Mouse (Mus musculus) liver, adult 2 months (tissue): ENCODE measurements around the gene Echdc2. TPM values are rescaled to one million over a fixed set of nuclear protein-coding genes. Genes with fewer than 3 reads are reported as not detected.
"Not testable (repeated sequence)": the region's sequence is repeated elsewhere in the genome, so short reads cannot be mapped to it uniquely, and the experiment has no call there.

Experiments
- DNase-seq: peaks from one replicate; pipeline ENCODE4 v3.0.0-alpha.2; 2011; ENCODE audit warnings: low read depth, low spot score; ENCODE audit errors: extremely low read depth
- H3K27ac ChIP-seq: fragments of 200-500 bp; replicated peaks from 2 replicates; pipeline ENCODE4 v1.5.1; 2012; ENCODE audit warnings: low read depth, mild to moderate bottlenecking, control low read depth, inconsistent platforms, low read length; ENCODE audit not compliant: insufficient read depth
- H3K27me3 ChIP-seq: fragments of 200-500 bp; 2 replicates; pipeline ENCODE4 v1.6.1; 2012; ENCODE audit warnings: mild to moderate bottlenecking, moderate library complexity, low read length, inconsistent platforms; ENCODE audit not compliant: control insufficient read depth, insufficient read depth
- H3K36me3 ChIP-seq: fragments of 200-500 bp; 2 replicates; pipeline ENCODE4 v1.6.1; 2012; ENCODE audit warnings: low read length, inconsistent platforms; ENCODE audit not compliant: control insufficient read depth, insufficient read depth
- H3K4me1 ChIP-seq: fragments of 200-500 bp; 2 replicates; pipeline ENCODE4 v1.6.1; 2011; ENCODE audit warnings: low read length; ENCODE audit not compliant: control insufficient read depth, insufficient read depth
- H3K4me3 ChIP-seq: fragments of 200-500 bp; 2 replicates; pipeline ENCODE4 v1.5.1; 2011; ENCODE audit warnings: low read depth, mild to moderate bottlenecking, control low read depth, low read length, moderate library complexity; ENCODE audit not compliant: insufficient read depth
- H3K79me2 ChIP-seq: fragments of 200-500 bp; 2 replicates; pipeline ENCODE4 v1.6.1; 2012; ENCODE audit warnings: inconsistent platforms, mild to moderate bottlenecking, low read length, moderate library complexity; ENCODE audit not compliant: control insufficient read depth, insufficient read depth
- H3K9ac ChIP-seq: fragments of 200-500 bp; 2 replicates; pipeline ENCODE4 v1.6.1; 2012; ENCODE audit warnings: low read depth, mild to moderate bottlenecking, control low read depth, inconsistent platforms, low read length
- CTCF ChIP-seq: fragments of 200-500 bp; IDR thresholded peaks from 2 replicates; pipeline ENCODE4 v1.5.1; 2011; ENCODE audit warnings: low read depth, low read length, control low read depth
- POLR2A ChIP-seq: fragments of 200-500 bp; IDR thresholded peaks from 2 replicates; pipeline ENCODE4 v1.6.1; 2011; ENCODE audit warnings: low read length, control low read depth; ENCODE audit not compliant: insufficient read depth; ENCODE audit errors: extremely low read depth
- WGBS: fragments of 180-500 bp; shearing (Covaris S2); methylation state at CpG from one replicate; pipeline ENCODE4 v1.1.7; 2018; 5-methylcytosine and 5-hydroxymethylcytosine counted together
- polyA plus RNA-seq: library from polyadenylated mRNA; depleted of rRNA; stranded (reverse); fragments of >200 nt; gene quantifications from 2 replicates; pipeline ENCODE4 v1.2.3, GENCODE M21; 2012
- total RNA-seq: library from RNA; depleted of rRNA; stranded (reverse); fragments of >200 nt; gene quantifications from 2 replicates; pipeline ENCODE4 v1.2.3, GENCODE M21; 2014

Gene Echdc2
- total and polyA plus RNA-seq, 2 experiments = 141 to 264 TPM

DNA sequence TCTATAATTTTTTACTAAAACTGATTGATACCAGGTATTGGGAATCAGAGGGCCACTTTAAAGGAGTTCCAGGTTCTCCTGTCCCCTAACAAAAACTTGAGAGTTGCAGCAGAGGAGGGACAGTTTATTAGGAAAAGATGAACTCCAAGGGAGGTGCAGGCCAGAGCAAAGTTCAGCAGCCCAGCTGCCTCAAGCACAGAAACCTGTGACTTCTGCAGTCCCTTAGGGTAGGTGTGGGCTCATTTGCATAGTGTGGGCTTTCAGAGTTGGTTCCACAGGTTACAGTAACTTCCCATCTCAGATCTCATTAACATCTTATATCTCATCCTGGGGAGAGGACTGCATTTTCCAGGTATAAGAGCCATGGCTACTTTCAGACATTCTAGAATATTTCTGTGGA is 21.5 kb upstream of the Echdc2 start:
- peak; percentile 44 for DNase-seq
- no peak for TF ChIP-seq POLR2A
- TF ChIP-seq CTCF = no peak
- Histone ChIP-seq H3K4me3 (no peak overlapping the region), H3K27ac (peak overlapping the region; percentile 20; the same call in 1 of the 2 replicates), H3K27me3 (no peaks in the 10 kb centered on the region), H3K9ac (no peak overlapping the region), H3K36me3 (no peaks in the 10 kb centered on the region), H3K79me2 (no peaks in the 10 kb centered on the region), H3K4me1 (peaks cover 10% of the 10 kb centered on the region)

- Histone ChIP-seq H3K79me2 (no peaks in the 10 kb centered on the region), H3K9ac (no peak within 1 kb of the TSS), H3K27me3 (no peaks in the 10 kb centered on the region), H3K36me3 (no peaks in the 10 kb centered on the region), H3K4me3 (no peak within 1 kb of the TSS), H3K27ac (peak within 1 kb of the TSS; percentile 56), H3K4me1 (peaks cover 10% of the 10 kb centered on the region)
- WGBS = 91% methylated on average over 1 of the region's 1 CpGs
- DNase-seq = no peak
- TF ChIP-seq CTCF = no peak
- no peak for TF ChIP-seq POLR2A
Observed at GRCm38 (mm10) chr4:108144880-108145279, 20.4 kb upstream of the Echdc2 start, which contains the start of gene Scp2. Scp2 (minus strand) TSS chr4:108144998.

DNA sequence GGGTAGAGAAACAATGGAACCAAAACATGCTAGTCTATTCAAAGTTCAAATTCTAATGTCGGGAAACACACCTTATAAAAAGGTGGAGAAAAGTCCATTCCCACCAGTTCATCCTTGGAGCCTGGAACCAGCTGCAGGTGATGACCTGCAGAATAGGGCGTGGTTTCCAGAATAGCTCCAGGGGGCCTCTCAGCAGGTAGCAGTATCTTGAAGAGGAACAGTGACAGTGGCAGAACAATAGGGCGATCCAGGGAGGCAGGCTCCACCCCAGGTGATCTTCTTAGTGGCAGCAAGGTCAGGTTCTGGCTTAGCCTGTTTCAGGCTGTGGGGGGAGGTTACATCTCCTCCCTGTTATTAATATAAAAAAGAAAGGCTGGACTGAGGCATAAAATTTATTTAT is 19.7 kb upstream of the Echdc2 start:
- WGBS = 65% methylated on average over 3 of the region's 3 CpGs
- not testable (repeated sequence) for H3K4me3 ChIP-seq, H3K27ac ChIP-seq, DNase-seq, H3K36me3 ChIP-seq, H3K79me2 ChIP-seq, H3K4me1 ChIP-seq, H3K27me3 ChIP-seq, H3K9ac ChIP-seq

DNA sequence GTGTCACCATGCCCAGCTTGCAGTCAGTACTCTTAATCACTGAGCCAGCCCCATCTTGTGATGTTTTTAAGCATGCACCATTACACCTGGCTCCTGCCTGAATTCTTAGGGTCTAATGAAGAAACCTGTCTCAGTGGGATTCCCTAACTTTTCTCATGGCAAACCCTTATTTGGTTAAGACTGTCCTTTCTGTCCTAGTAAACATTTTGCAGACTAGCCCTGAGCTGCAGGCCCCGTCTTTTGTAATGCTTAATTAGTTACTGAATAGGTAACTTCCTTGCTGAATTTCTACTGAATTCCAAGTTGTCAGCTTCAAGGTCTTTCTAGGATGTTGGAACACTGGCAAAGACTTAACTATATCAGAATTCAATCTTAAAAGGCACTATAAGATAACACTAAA is 10.1 kb upstream of the Echdc2 start:
- H3K27ac ChIP-seq = 0 out of 2 replicates have a peak overlapping the region, but pooled peaks have one; percentile 23
- not testable (repeated sequence) for H3K36me3 ChIP-seq, H3K4me3 ChIP-seq, H3K79me2 ChIP-seq, H3K4me1 ChIP-seq, H3K9ac ChIP-seq, H3K27me3 ChIP-seq, DNase-seq
- 9% methylated on average over 1 of the region's 1 CpGs for WGBS

DNA sequence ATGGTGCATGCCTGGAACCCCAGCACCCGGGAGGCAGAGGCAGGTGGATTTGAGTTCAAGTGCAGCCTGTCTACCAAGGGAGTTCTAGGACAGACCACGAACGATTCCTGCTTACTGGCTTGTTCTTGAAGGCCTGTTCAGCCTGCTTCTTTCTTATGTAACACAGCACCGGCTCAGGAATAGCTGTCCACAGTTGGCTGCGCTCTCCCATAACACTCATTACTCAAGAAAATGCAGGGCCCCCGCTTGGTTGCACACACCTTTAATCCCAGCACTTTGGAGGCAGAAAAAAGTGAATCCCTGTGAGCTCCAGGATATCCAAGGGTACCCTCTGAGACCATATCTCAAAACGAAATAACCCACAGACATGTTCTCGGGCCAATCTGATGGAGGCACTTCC is 3.3 kb upstream of the Echdc2 start:
- 94% methylated on average over 8 of the region's 8 CpGs for WGBS

GRCm38 (mm10) chr4:108163291-108163690 is 1.9 kb upstream of the Echdc2 start:
- H3K36me3 ChIP-seq = no peaks in the 10 kb centered on the region
- no peak overlapping the region for H3K4me3 ChIP-seq
- H3K27me3 ChIP-seq = no peaks in the 10 kb centered on the region
- TF ChIP-seq POLR2A (no peak), CTCF (no peak)
- no peak overlapping the region for H3K27ac ChIP-seq
- H3K79me2 ChIP-seq = peaks cover 3% of the 10 kb centered on the region; the same call in 1 of the 2 replicates
- peaks cover 6% of the 10 kb centered on the region for H3K4me1 ChIP-seq
- no peak for DNase-seq
- 87% methylated on average over 3 of the region's 3 CpGs for WGBS
- no peak overlapping the region for H3K9ac ChIP-seq

More for the DNA sequence above, 3.3 kb upstream of the Echdc2 start:
- H3K4me3 ChIP-seq = no peak overlapping the region
- no peaks in the 10 kb centered on the region for H3K27me3 ChIP-seq
- TF ChIP-seq CTCF = no peak
- no peak for TF ChIP-seq POLR2A
- H3K27ac ChIP-seq = no peak overlapping the region
- no peaks in the 10 kb centered on the region for H3K36me3 ChIP-seq
- H3K9ac ChIP-seq = no peak overlapping the region
- H3K4me1 ChIP-seq = 0 out of 2 replicates have a peak, but pooled peaks cover 2% of the 10 kb centered on the region
- no peak for DNase-seq
- H3K79me2 ChIP-seq = peaks cover 3% of the 10 kb centered on the region; the same call in 1 of the 2 replicates
